Mouse (Mus musculus) kidney, adult 2 months (tissue): ENCODE data around the gene Man2a1.

Source experiments
- CTCF ChIP-seq: fragments of 200-500 bp; conservative IDR thresholded peaks from 2 replicates; pipeline ENCODE4 v1.5.1; 2011; ENCODE audit warnings: low read depth, mild to moderate bottlenecking, control low read depth, low read length, moderate library complexity, mixed read lengths; ENCODE audit not compliant: insufficient read depth, insufficient read length
- POLR2A ChIP-seq: fragments of 200-500 bp; IDR thresholded peaks from one replicate; pipeline ENCODE4 v1.6.1; 2011; ENCODE audit warnings: low read depth, low read length, control low read depth

DNA sequence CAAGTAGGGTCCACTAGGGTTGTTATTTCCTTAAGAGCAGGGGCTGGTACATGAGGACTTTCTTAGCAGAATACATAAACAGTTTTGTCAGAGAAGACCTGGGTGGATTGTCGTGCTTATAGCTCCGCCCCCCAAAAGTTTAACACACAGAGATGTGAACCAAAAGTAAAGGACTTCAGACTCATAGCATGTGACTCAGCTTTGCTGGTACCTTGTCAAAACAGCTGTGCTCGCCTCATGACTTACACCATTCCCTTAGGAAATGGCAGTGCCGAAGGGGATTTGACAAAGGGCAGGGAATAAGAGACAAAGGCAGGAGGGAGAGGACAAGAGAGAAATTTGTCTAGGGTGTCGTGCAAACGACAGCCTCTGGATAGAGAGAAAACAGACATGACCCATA, 166.0 kb downstream of the Man2a1 start:
- TF ChIP-seq POLR2A (no peak), CTCF (no peak)
